Mouse (Mus musculus) urinary bladder, adult 18-20 months (tissue): ENCODE measurements around the gene Olfr810.

ENCODE experiments used
- DNase-seq, 2 experiments: peaks; one replicate each; pipeline ENCODE4 v3.0.0; 2022; ENCODE audit warnings: low spot score in 2 of 2, mixed read lengths in 2 of 2

Gene Olfr810

GRCm38 (mm10) chr10:129794817-129795216 lies at the start of gene Olfr810:
TSS of gene Olfr810 (minus strand) at chr10:129794917.
- DNase-seq: no peak

GRCm38 (mm10) chr10:129804296-129804695 lies 9.6 kb upstream of the Olfr810 start, which contains the start of gene Olfr811:
TSS of gene Olfr811 (minus strand) at chr10:129804396.
- DNase-seq: no peak

- no peak for DNase-seq
Observed at GRCm38 (mm10) chr10:129778123-129778522, 16.6 kb downstream of the Olfr810 start.

- DNase-seq: no peak
Observed at GRCm38 (mm10) chr10:129774338-129774737, 20.4 kb downstream of the Olfr810 start, which contains the start of gene Olfr809. TSS of gene Olfr809 (plus strand) at chr10:129774638.

- no peak for DNase-seq
Observed at GRCm38 (mm10) chr10:129765182-129765581, 29.5 kb downstream of the Olfr810 start, which contains the start of gene Olfr808. TSS of gene Olfr808 (plus strand) at chr10:129765482.

GRCm38 (mm10) chr10:129757693-129758092 lies 37.0 kb downstream of the Olfr810 start, which contains the start of gene Olfr807:
TSS of gene Olfr807 (minus strand) at chr10:129757793.
- DNase-seq: no peak

- no peak for DNase-seq
Observed at GRCm38 (mm10) chr10:129741821-129742220, 52.9 kb downstream of the Olfr810 start, which contains the start of gene Olfr806. TSS of gene Olfr806 (minus strand) at chr10:129741921.
